Mouse (Mus musculus) embryonic facial prominence, embryonic 11.5 days (tissue): ENCODE data around the gene Gm4924. TPM values are rescaled to one million over a fixed set of nuclear protein-coding genes. Genes with fewer than 3 reads are reported as not detected.

Source experiments
- ATAC-seq: fragments of 200-750 bp; cut with Nextera tagmentation; replicated peaks from 2 replicates; pipeline ENCODE4 v1.8.0; 2017; ENCODE audit warnings: low read depth; ENCODE audit not compliant: insufficient number of reproducible peaks, low FRiP score, low TSS enrichment
- DNase-seq: peaks from one replicate; pipeline ENCODE4 v3.0.0-alpha.2; 2015; ENCODE audit warnings: low spot score
- H3K27ac ChIP-seq: fragments of 300-500 bp; sonication (generic); replicated peaks from 2 replicates; pipeline ENCODE4 v1.5.1; 2014; ENCODE audit warnings: mild to moderate bottlenecking, low read depth, low read length, control low read depth
- H3K27me3 ChIP-seq: fragments of 300-500 bp; sonication (generic); 2 replicates; pipeline ENCODE4 v1.6.1; 2014; ENCODE audit warnings: mild to moderate bottlenecking, low read length, moderate library complexity, mixed read lengths; ENCODE audit not compliant: control insufficient read depth, insufficient read depth
- H3K36me3 ChIP-seq: fragments of 300-500 bp; sonication (generic); replicated peaks from 2 replicates; pipeline ENCODE4 v1.6.1; 2014; ENCODE audit warnings: low read depth, mild to moderate bottlenecking, low read length, moderate library complexity, mixed read lengths; ENCODE audit not compliant: control insufficient read depth, insufficient read depth
- H3K4me1 ChIP-seq: fragments of 300-500 bp; sonication (generic); 2 replicates; pipeline ENCODE4 v1.6.1; 2014; ENCODE audit warnings: low read length, mixed read lengths; ENCODE audit not compliant: control insufficient read depth, insufficient read depth
- H3K4me2 ChIP-seq: fragments of 300-500 bp; sonication (generic); 2 replicates; pipeline ENCODE4 v1.6.1; 2014; ENCODE audit warnings: low read depth, mild to moderate bottlenecking, control low read depth, low read length, moderate library complexity
- H3K4me3 ChIP-seq: fragments of 300-500 bp; sonication (generic); 2 replicates; pipeline ENCODE4 v1.5.1; 2014; ENCODE audit warnings: low read depth, low read length, control low read depth
- H3K9ac ChIP-seq: fragments of 300-500 bp; sonication (generic); replicated peaks from 2 replicates; pipeline ENCODE4 v1.6.1; 2014; ENCODE audit warnings: mild to moderate bottlenecking, control low read depth, low read length
- H3K9me3 ChIP-seq: fragments of 300-500 bp; sonication (generic); replicated peaks from 2 replicates; pipeline ENCODE4 v1.6.1; 2016; ENCODE audit warnings: mild to moderate bottlenecking, low read length, inconsistent platforms, mixed read lengths; ENCODE audit not compliant: control insufficient read depth
- polyA plus RNA-seq: library from polyadenylated mRNA; unstranded; fragments of >200 nt; fragmentation: Nextera tagmentation; extraction: Ambion mirVana; gene quantifications from 2 replicates; pipeline ENCODE4 v1.2.1, GENCODE M21; 2014

The Gm4924 gene
- polyA plus RNA-seq, 1 experiment from 2014 or later: 9.2 TPM

GRCm38 (mm10) chr10:82423631-82424030, 69.6 kb downstream of the Gm4924 start:
- H3K27me3 ChIP-seq: no peaks in the 10 kb centered on the region
- H3K4me3 ChIP-seq: no peak overlapping the region
- no peak overlapping the region for H3K9ac ChIP-seq
- H3K27ac ChIP-seq: no peak overlapping the region
- H3K4me1 ChIP-seq: no peaks in the 10 kb centered on the region
- ATAC-seq (no peak), DNase-seq (no peak)
- no peaks in the 10 kb centered on the region for H3K9me3 ChIP-seq
- no peaks in the 10 kb centered on the region for H3K36me3 ChIP-seq
- H3K4me2 ChIP-seq: no peak overlapping the region

Other genes with a start within 250 kb of the Gm4924 start
- 5.4 and 5.7 TPM in 2 replicates for gene AU041133, start 226.2 kb upstream of the Gm4924 start, polyA plus RNA-seq
- 18.3 and 20.1 TPM in 2 replicates for gene Zfp938, start 113.0 kb upstream of the Gm4924 start, polyA plus RNA-seq
- not detected in 2 replicates for gene 4932415D10Rik, start 37.7 kb upstream of the Gm4924 start, polyA plus RNA-seq
- gene Gm1553, start 138.4 kb downstream of the Gm4924 start, polyA plus RNA-seq: not detected in 2 replicates